Mouse (Mus musculus) liver, embryonic 14.5 days (tissue): Measurements from ENCODE around the gene Nup93. TPM values are rescaled to one million over a fixed set of nuclear protein-coding genes. Genes with fewer than 3 reads are reported as not detected.

Source experiments
- ATAC-seq: fragments of 200-750 bp; cut with Nextera tagmentation; 2 replicates; pipeline ENCODE4 v1.8.0; 2017; ENCODE audit warnings: moderate number of reproducible peaks, mild to moderate bottlenecking, moderate library complexity; ENCODE audit not compliant: insufficient read depth
- DNase-seq, 3 experiments: peaks; one replicate each; pipeline ENCODE4 v3.0.0-alpha.2; 2012 to 2013; ENCODE audit warnings: low read depth in 3 of 3, low spot score in 3 of 3
- H3K27ac ChIP-seq: fragments of 300-500 bp; sonication (generic); 2 replicates; pipeline ENCODE4 v1.5.1; 2014; ENCODE audit warnings: moderate library complexity, mild to moderate bottlenecking, control low read depth, inconsistent platforms
- H3K27me3 ChIP-seq: fragments of 300-500 bp; sonication (generic); 2 replicates; pipeline ENCODE4 v1.6.1; 2014; ENCODE audit warnings: mild to moderate bottlenecking, low read length, moderate library complexity; ENCODE audit not compliant: control insufficient read depth, insufficient read depth
- H3K36me3 ChIP-seq: fragments of 300-500 bp; sonication (generic); replicated peaks from 2 replicates; pipeline ENCODE4 v1.6.1; 2014; ENCODE audit warnings: low read depth; ENCODE audit not compliant: control insufficient read depth, insufficient read depth
- H3K4me1 ChIP-seq, 2 experiments: fragments of 200-500 bp in 1 of 2; fragments of 300-500 bp in 1 of 2; sonication (generic) in 1 of 2; replicated peaks; 2 replicates each; pipeline ENCODE4 v1.6.1; 2012 to 2014; ENCODE audit warnings: antibody characterized with exemption in 1 of 2, inconsistent platforms in 1 of 2, low read length in 1 of 2; ENCODE audit not compliant: control insufficient read depth in 2 of 2, insufficient read depth in 2 of 2
- H3K4me2 ChIP-seq: fragments of 300-500 bp; sonication (generic); 2 replicates; pipeline ENCODE4 v1.6.1; 2014; ENCODE audit warnings: low read depth, mild to moderate bottlenecking, control low read depth, moderate library complexity
- H3K4me3 ChIP-seq, 2 experiments: fragments of 200-500 bp in 1 of 2; fragments of 300-500 bp in 1 of 2; sonication (generic) in 1 of 2; 2 replicates each; pipeline ENCODE4 v1.5.1; 2012 to 2014; ENCODE audit warnings: low read depth in 2 of 2, low read length in 2 of 2, mild to moderate bottlenecking in 2 of 2, control low read depth in 1 of 2, inconsistent platforms in 1 of 2, moderate library complexity in 1 of 2; ENCODE audit not compliant: insufficient read depth in 1 of 2
- H3K9ac ChIP-seq: fragments of 300-500 bp; sonication (generic); replicated peaks from 2 replicates; pipeline ENCODE4 v1.6.1; 2014; ENCODE audit warnings: mild to moderate bottlenecking, control low read depth, moderate library complexity
- H3K9me3 ChIP-seq: fragments of 300-500 bp; sonication (generic); 2 replicates; pipeline ENCODE4 v1.6.1; 2016; ENCODE audit warnings: low read length, mixed read lengths; ENCODE audit not compliant: control insufficient read depth
- CTCF ChIP-seq: IDR thresholded peaks from 2 replicates; pipeline ENCODE4 v1.5.1; 2016; ENCODE audit warnings: antibody characterized with exemption, low read depth, control low read depth
- EP300 ChIP-seq: IDR thresholded peaks from 2 replicates; pipeline ENCODE4 v1.6.1; 2016; ENCODE audit warnings: antibody characterized with exemption, low read depth
- WGBS: fragments of 180-500 bp; shearing (Covaris S2); extraction: QIAGEN DNeasy Blood & Tissue Kit; methylation state at CpG from one replicate; pipeline ENCODE4 v1.1.7; 2014; ENCODE audit not compliant: insufficient replicate concordance; 5-methylcytosine and 5-hydroxymethylcytosine counted together
- polyA plus RNA-seq, 2 experiments: library from polyadenylated mRNA; depleted of rRNA in 1 of 2; stranded (reverse) in 1 of 2; unstranded in 1 of 2; fragments of >200 nt; fragmentation: Nextera tagmentation in 1 of 2; extraction: Ambion mirVana in 1 of 2; gene quantifications; 2 replicates each; pipeline versions ENCODE4 v1.2.1 to v1.2.3; 2012 to 2014

Gene Nup93
- polyA plus RNA-seq, 2 experiments, result 28.2 to 38.7 TPM

DNA sequence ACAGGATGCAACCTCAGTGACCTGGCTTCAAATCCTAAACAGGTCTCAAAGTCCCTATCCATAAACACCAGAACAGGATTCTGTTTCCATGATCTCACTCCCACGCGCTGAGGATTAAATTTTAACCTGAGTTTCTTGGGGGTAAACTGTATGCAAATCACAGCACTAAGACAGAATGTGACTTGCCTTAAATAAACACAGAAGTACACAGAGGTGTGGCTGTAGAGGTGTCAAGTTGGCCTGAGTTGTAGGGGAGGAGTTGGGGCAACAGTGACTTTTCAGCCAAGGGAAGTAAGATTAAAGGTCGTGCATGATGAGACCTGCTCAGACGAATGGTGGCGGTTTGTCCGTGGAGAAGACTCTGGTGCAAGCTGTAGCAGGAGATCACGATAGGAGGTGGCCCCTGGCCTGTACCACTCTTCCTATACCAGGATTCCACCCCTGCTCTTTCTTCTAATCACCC, 139.7 kb downstream of the Nup93 start:
- Histone ChIP-seq H3K27ac (peak overlapping the region; percentile 44), H3K9me3 (no peaks in the 10 kb centered on the region), H3K27me3 (no peaks in the 10 kb centered on the region), H3K36me3 (no peaks in the 10 kb centered on the region), H3K4me2 (no peak overlapping the region), H3K4me3 (no peak overlapping the region), H3K9ac (no peak overlapping the region), H3K4me1 (peaks cover 0 to 7% of the 10 kb centered on the region in 2 experiments; a peak in 2 of 4 replicates)
- no peak for TF ChIP-seq CTCF
- no peak for TF ChIP-seq EP300
- DNase-seq (no peak), ATAC-seq (peak; percentile 39; the same call in 1 of the 2 replicates)
- 50% methylated on average over 7 of the region's 7 CpGs for WGBS

DNA sequence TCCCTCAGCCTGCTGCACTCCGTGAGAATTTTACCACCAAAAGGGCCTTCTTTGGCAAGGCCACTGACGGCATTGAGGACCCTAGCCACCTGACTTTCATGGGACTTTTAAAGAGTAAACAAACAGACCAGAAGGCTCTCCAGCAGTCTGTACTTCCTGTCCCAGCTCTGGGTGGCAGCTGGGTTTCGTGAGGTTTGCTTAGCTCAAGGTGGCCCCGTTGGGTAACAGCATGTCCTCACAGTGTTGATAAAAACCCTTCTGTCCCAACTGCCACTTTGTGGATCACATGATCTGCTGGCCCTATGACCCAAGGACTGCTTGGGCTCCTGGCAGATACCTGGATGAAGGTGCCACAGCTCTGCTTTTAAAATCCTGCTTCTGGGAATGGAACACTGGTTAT, 140.2 kb downstream of the Nup93 start:
- no peak for DNase-seq
- Histone ChIP-seq H3K36me3 (no peaks in the 10 kb centered on the region), H3K27me3 (no peaks in the 10 kb centered on the region), H3K27ac (peak overlapping the region; percentile 44), H3K4me1 (peaks cover 0 to 7% of the 10 kb centered on the region in 2 experiments; a peak in 2 of 4 replicates), H3K9me3 (no peaks in the 10 kb centered on the region), H3K4me2 (no peak overlapping the region), H3K9ac (no peak overlapping the region), H3K4me3 (no peak overlapping the region)
- WGBS, result 36% methylated on average over 4 of the region's 4 CpGs
- peak; percentile 40; the same call in 1 of the 2 replicates for ATAC-seq
- no peak for TF ChIP-seq CTCF

DNA sequence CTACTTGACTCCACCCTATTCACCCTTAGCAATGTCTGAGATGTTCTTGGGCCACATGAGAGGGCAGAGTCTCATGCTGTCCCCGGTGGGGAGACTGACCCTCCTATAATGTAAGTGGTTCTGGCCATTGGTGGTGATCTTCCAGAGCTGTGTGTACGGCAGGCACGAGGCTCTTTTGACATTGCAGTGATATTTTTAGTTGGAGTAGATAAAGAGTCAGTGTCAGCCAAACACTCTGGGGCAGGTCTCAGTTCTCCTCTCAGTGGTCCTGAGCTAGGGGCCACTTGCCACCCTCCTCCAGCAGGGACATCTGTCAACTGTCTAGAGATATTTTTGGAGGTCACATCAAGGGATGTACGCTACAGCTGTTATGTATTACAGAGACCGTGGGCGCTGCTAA, 142.9 kb downstream of the Nup93 start:
- H3K4me2 ChIP-seq, result no peak overlapping the region
- peaks cover 0 to 7% of the 10 kb centered on the region in 2 experiments; a peak in 2 of 4 replicates for H3K4me1 ChIP-seq
- no peak overlapping the region for H3K4me3 ChIP-seq
- no peak for TF ChIP-seq CTCF
- TF ChIP-seq EP300, result no peak
- no peaks in the 10 kb centered on the region for H3K36me3 ChIP-seq
- H3K27ac ChIP-seq, result no peak overlapping the region
- no peak for DNase-seq
- H3K9ac ChIP-seq, result no peak overlapping the region
- 52% methylated on average over 6 of the region's 6 CpGs for WGBS
- H3K9me3 ChIP-seq, result no peaks in the 10 kb centered on the region
- ATAC-seq, result no peak
- no peaks in the 10 kb centered on the region for H3K27me3 ChIP-seq

DNA sequence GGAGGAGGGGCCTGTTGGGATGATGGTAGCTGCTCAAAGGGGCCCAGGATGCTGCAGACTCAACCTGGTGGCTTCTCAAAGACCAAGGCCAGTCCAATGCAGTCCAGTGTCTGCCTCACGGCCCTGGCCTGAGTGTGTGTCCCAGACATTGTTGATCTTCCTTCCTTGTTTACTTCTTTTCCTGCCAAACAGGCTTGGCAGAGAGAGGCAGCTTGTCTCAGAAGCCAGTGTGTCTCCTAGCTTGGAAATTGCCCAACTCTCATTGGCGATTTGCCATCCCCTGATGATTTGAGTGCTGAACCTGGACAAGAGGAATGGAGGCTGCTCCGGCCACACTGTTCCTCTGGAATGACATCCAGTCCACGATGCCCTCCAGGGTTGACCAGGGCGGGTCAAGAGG, 144.2 kb downstream of the Nup93 start:
- H3K9me3 ChIP-seq, result no peaks in the 10 kb centered on the region
- no peaks in the 10 kb centered on the region for H3K27me3 ChIP-seq
- no peak overlapping the region for H3K9ac ChIP-seq
- TF ChIP-seq EP300, result no peak
- no peak for TF ChIP-seq CTCF
- no peak overlapping the region for H3K4me3 ChIP-seq
- no peak overlapping the region for H3K27ac ChIP-seq
- ATAC-seq (no peak), DNase-seq (no peak)
- peaks cover 2 to 12% of the 10 kb centered on the region in 2 experiments; a peak in 3 of 4 replicates for H3K4me1 ChIP-seq
- no peak overlapping the region for H3K4me2 ChIP-seq
- H3K36me3 ChIP-seq, result no peaks in the 10 kb centered on the region
- WGBS, result 54% methylated on average over 5 of the region's 5 CpGs

DNA sequence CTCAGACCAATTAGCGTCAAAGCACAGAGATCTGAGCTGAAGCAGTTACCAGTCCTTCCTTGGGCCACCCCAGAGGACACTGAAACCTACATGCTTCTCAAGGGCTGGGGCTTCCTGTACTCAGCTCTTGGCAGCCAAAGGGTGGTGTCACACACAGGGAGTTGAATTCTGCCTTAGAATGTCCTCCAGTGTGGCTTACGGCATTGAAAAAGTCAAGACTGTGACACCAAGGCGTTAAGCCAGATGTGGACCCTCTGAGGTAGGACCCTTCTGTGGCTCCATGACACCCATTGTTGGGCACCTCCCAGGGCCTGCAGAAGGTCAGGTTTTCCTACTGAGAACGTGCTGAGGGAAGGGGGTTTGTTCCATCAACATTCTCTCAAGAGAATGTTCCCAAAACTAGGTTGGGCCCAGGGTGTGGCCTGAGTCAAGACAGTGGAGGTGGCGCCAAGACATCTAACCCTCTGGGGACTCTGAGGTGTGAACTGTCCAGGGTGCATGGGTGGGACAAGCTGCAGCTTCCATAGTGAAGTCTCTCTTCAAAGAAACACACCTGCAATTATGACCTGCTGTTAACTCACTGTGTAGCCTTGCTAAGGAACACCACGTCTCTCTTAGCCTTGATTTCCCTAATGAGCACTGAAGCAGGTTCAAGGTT, 147.5 kb downstream of the Nup93 start:
- no peak overlapping the region for H3K4me3 ChIP-seq
- no peak for TF ChIP-seq EP300
- no peak for TF ChIP-seq CTCF
- DNase-seq (no peak), ATAC-seq (no peak)
- H3K9me3 ChIP-seq, result no peaks in the 10 kb centered on the region
- H3K4me1 ChIP-seq, result peaks cover 2 to 16% of the 10 kb centered on the region in 2 experiments; a peak in 3 of 4 replicates
- H3K36me3 ChIP-seq, result no peaks in the 10 kb centered on the region
- H3K9ac ChIP-seq, result no peak overlapping the region
- H3K27me3 ChIP-seq, result no peaks in the 10 kb centered on the region
- no peak overlapping the region for H3K4me2 ChIP-seq
- WGBS, result 69% methylated on average over 6 of the region's 6 CpGs
- no peak overlapping the region for H3K27ac ChIP-seq
